Comparison of ENCODE assay signal across 24 mouse cellular contexts in the genomic region with DNA sequence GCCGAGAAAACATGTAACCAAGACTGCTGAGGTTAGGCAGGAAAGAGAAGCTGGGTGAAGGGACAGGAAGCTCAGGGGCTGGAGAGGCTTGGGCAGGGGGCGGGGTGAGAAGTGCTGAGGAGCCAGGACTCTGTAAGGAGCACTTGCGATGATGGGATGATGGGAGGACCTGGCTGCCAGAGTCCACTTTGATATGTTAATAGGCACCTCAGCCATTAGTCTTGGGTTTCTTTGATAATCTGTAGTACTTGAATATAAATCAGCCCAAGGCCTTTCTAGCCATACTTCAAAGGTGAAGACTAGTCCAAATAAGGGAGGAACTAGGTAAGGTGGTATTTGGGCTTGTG. TPM values are rescaled to one million over a fixed set of nuclear protein-coding genes. Genes with fewer than 3 reads are reported as not detected.
DNase-seq lines count a peak whose midpoint lies in the region; ATAC-seq and TF ChIP-seq lines count a peak whose summit lies in the region.
"Had no signal": no experiment of that assay in that cellular context is flagged by ENCODE, and none has a peak within 500 bp of the region (broad histone marks: within the 10 kb centered on the region; RNA-seq: fewer than 3 reads in every experiment).

No protein-coding gene starts in this region.

- no peak for DNase-seq in forebrain, postnatal 0 days
- DNase-seq in midbrain, embryonic 10.5 days (ENCODE audit: low spot score): no peak
- no peak for DNase-seq in embryo, embryonic 11 days
- no peak for DNase-seq in left cerebral cortex, postnatal 36 days (ENCODE audit: low spot score in 2 of 2)
- DNase-seq: adrenal gland, postnatal 36 days; cerebellum, adult 9-11 months; kidney, postnatal 25 days; liver, postnatal 0 days; right cerebral cortex, postnatal 25 days; thymus, postnatal 14 days had no signal

- no peak overlapping the region for H3K4me3 ChIP-seq in forebrain, embryonic 15.5 days
- no peak overlapping the region for H3K4me3 ChIP-seq in forebrain, postnatal 0 days (ENCODE audit: low read depth, low read length)
- no peak overlapping the region for H3K4me3 ChIP-seq in midbrain, embryonic 12.5 days
- no peak overlapping the region for H3K4me3 ChIP-seq in midbrain, embryonic 10.5 days
- no peak overlapping the region for H3K4me3 ChIP-seq in midbrain, embryonic 15.5 days
- H3K4me3 ChIP-seq: forebrain, embryonic 10.5 days; heart, embryonic 13.5 days; layer of hippocampus, adult 2 months; limb, embryonic 12.5 days had no signal

- H3K27ac ChIP-seq in forebrain, embryonic 15.5 days (replicated peaks): 0 out of 2 replicates have a peak overlapping the region, but pooled peaks have one; percentile 9
- H3K27ac ChIP-seq in forebrain, postnatal 0 days (ENCODE audit: low read depth, low read length): no peak overlapping the region
- H3K27ac ChIP-seq in midbrain, embryonic 12.5 days (replicated peaks): no peak overlapping the region; the same call in 1 of the 2 replicates
- H3K27ac ChIP-seq in midbrain, embryonic 10.5 days (replicated peaks): no peak overlapping the region
- peak overlapping the region; percentile 56 for H3K27ac ChIP-seq in midbrain, embryonic 15.5 days
- H3K27ac ChIP-seq: forebrain, embryonic 10.5 days; heart, embryonic 13.5 days; layer of hippocampus, adult 2 months; limb, embryonic 12.5 days; macrophage had no signal

- no peaks in the 10 kb centered on the region for H3K36me3 ChIP-seq in forebrain, embryonic 15.5 days
- no peaks in the 10 kb centered on the region for H3K36me3 ChIP-seq in forebrain, postnatal 0 days (ENCODE audit: insufficient read depth)
- H3K36me3 ChIP-seq in midbrain, embryonic 12.5 days: no peaks in the 10 kb centered on the region
- H3K36me3 ChIP-seq in midbrain, embryonic 10.5 days: no peaks in the 10 kb centered on the region
- no peaks in the 10 kb centered on the region for H3K36me3 ChIP-seq in midbrain, embryonic 15.5 days (replicated peaks)
- H3K36me3 ChIP-seq: forebrain, embryonic 10.5 days; heart, embryonic 13.5 days; limb, embryonic 12.5 days had no signal

- intact Hi-C loops in left cerebral cortex, postnatal 36 days (cut with DNase I): no loop called here

- H3K27me3 ChIP-seq in forebrain, embryonic 15.5 days: no peaks in the 10 kb centered on the region
- H3K27me3 ChIP-seq in forebrain, postnatal 0 days (ENCODE audit: insufficient read depth, low read length): no peaks in the 10 kb centered on the region
- H3K27me3 ChIP-seq in midbrain, embryonic 12.5 days: no peaks in the 10 kb centered on the region
- H3K27me3 ChIP-seq in midbrain, embryonic 10.5 days (ENCODE audit: low read depth, poor library complexity, severe bottlenecking): no peaks in the 10 kb centered on the region
- H3K27me3 ChIP-seq in midbrain, embryonic 15.5 days (replicated peaks): no peaks in the 10 kb centered on the region
- H3K27me3 ChIP-seq: heart, embryonic 13.5 days; limb, embryonic 12.5 days had no signal

- H3K9me3 ChIP-seq in forebrain, embryonic 15.5 days: no peaks in the 10 kb centered on the region
- H3K9me3 ChIP-seq in forebrain, postnatal 0 days (ENCODE audit: low read length): no peaks in the 10 kb centered on the region
- H3K9me3 ChIP-seq in midbrain, embryonic 12.5 days: no peaks in the 10 kb centered on the region
- H3K9me3 ChIP-seq in midbrain, embryonic 10.5 days (replicated peaks): no peaks in the 10 kb centered on the region
- no peaks in the 10 kb centered on the region for H3K9me3 ChIP-seq in midbrain, embryonic 15.5 days
- H3K9me3 ChIP-seq: forebrain, embryonic 10.5 days; heart, embryonic 13.5 days; limb, embryonic 12.5 days had no signal

- H3K9ac ChIP-seq in forebrain, embryonic 15.5 days (replicated peaks): no peak overlapping the region
- no peak overlapping the region for H3K9ac ChIP-seq in forebrain, postnatal 0 days
- no peak overlapping the region for H3K9ac ChIP-seq in midbrain, embryonic 12.5 days (replicated peaks)
- no peak overlapping the region for H3K9ac ChIP-seq in midbrain, embryonic 15.5 days
- H3K9ac ChIP-seq: heart, embryonic 13.5 days; limb, embryonic 12.5 days; liver, postnatal 0 days had no signal

- ATAC-seq in forebrain, embryonic 15.5 days (replicated peaks): 0 out of 2 replicates have a peak, but pooled peaks have one; percentile 2
- no peak for ATAC-seq in forebrain, postnatal 0 days
- ATAC-seq in midbrain, embryonic 12.5 days (ENCODE audit: low FRiP score, low read depth): 0 out of 2 replicates have a peak, but pooled peaks have one; percentile 19
- ATAC-seq in midbrain, embryonic 15.5 days (replicated peaks): peak; percentile 43
- ATAC-seq: intestine, postnatal 0 days; liver, postnatal 0 days; lung, postnatal 0 days had no signal

- TF ChIP-seq CTCF in forebrain, postnatal 0 days (IDR thresholded peaks at IDR 0.05; ENCODE audit: low read depth): no peak

- no peak overlapping the region for H3K4me2 ChIP-seq in forebrain, embryonic 15.5 days (replicated peaks)
- H3K4me2 ChIP-seq in forebrain, postnatal 0 days (ENCODE audit: low read depth): no peak overlapping the region
- no peak overlapping the region for H3K4me2 ChIP-seq in midbrain, embryonic 12.5 days (replicated peaks)
- no peak overlapping the region for H3K4me2 ChIP-seq in midbrain, embryonic 15.5 days
- H3K4me2 ChIP-seq: heart, embryonic 13.5 days; limb, embryonic 12.5 days; liver, embryonic 11.5 days had no signal

- 75% methylated on average over 3 of the region's 3 CpGs for WGBS in forebrain, embryonic 15.5 days
- WGBS in forebrain, postnatal 0 days: 68% methylated on average over 3 of the region's 3 CpGs
- WGBS in midbrain, embryonic 12.5 days: 60% methylated on average over 3 of the region's 3 CpGs
- WGBS in midbrain, embryonic 10.5 days: 74% methylated on average over 3 of the region's 3 CpGs
- 57% methylated on average over 3 of the region's 3 CpGs for WGBS in midbrain, embryonic 15.5 days

- no peaks in the 10 kb centered on the region for H3K4me1 ChIP-seq in forebrain, embryonic 15.5 days
- no peaks in the 10 kb centered on the region for H3K4me1 ChIP-seq in forebrain, postnatal 0 days (ENCODE audit: insufficient read depth)
- no peaks in the 10 kb centered on the region for H3K4me1 ChIP-seq in midbrain, embryonic 12.5 days
- H3K4me1 ChIP-seq in midbrain, embryonic 10.5 days: 0 out of 2 replicates have a peak, but pooled peaks cover 3% of the 10 kb centered on the region
- H3K4me1 ChIP-seq in midbrain, embryonic 15.5 days: no peaks in the 10 kb centered on the region
- H3K4me1 ChIP-seq: heart, embryonic 13.5 days had no signal

RNA-seq across cellular contexts. Expression of a gene that starts 1.4 kb away (rescaled TPM):
- not detected in 2 replicates for polyA plus RNA-seq in forebrain, embryonic 15.5 days (2015; fragmentation: Nextera tagmentation; extraction: Ambion mirVana)
- total RNA-seq in forebrain, postnatal 0 days (2014; rRNA removed): 8.1 and 14.7 TPM in 2 replicates
- not detected in 2 replicates for polyA plus RNA-seq in forebrain, postnatal 0 days (2015; fragmentation: Nextera tagmentation; extraction: Ambion mirVana)
- polyA plus RNA-seq in midbrain, embryonic 12.5 days (2016; fragmentation: Nextera tagmentation; extraction: Ambion mirVana): not detected in 2 replicates
- not detected in 2 replicates for polyA plus RNA-seq in midbrain, embryonic 10.5 days (2016; fragmentation: Nextera tagmentation; extraction: Ambion mirVana)
- polyA plus RNA-seq in midbrain, embryonic 15.5 days (2015; fragmentation: Nextera tagmentation; extraction: Ambion mirVana): not detected in 2 replicates
- 10 to 100 TPM; 19.2 to 24.9 TPM for total RNA-seq in left cerebral cortex, postnatal 36 days (2021)
- total RNA-seq: common myeloid progenitor, adult 5-6 weeks; granulocyte monocyte progenitor cell, adult 5-6 weeks had no signal
- polyA plus RNA-seq: forebrain, embryonic 10.5 days; heart, embryonic 13.5 days; intestine, postnatal 0 days; limb, embryonic 12.5 days; liver, embryonic 11.5 days; liver, postnatal 0 days; lung, postnatal 0 days; spleen, adult 2 months had no signal

RNA-seq across cellular contexts. Expression of a gene that starts 16.4 kb away (rescaled TPM):
- 6.6 and 6.7 TPM in 2 replicates for polyA plus RNA-seq in forebrain, embryonic 15.5 days (2015; fragmentation: Nextera tagmentation; extraction: Ambion mirVana)
- 30.2 and 42.2 TPM in 2 replicates for total RNA-seq in forebrain, postnatal 0 days (2014; rRNA removed)
- 7.2 and 9.3 TPM in 2 replicates for polyA plus RNA-seq in forebrain, postnatal 0 days (2015; fragmentation: Nextera tagmentation; extraction: Ambion mirVana)
- polyA plus RNA-seq in midbrain, embryonic 12.5 days (2016; fragmentation: Nextera tagmentation; extraction: Ambion mirVana): 2.1 and 2.5 TPM in 2 replicates
- polyA plus RNA-seq in midbrain, embryonic 10.5 days (2016; fragmentation: Nextera tagmentation; extraction: Ambion mirVana): 0.67 and 0.72 TPM in 2 replicates
- polyA plus RNA-seq in midbrain, embryonic 15.5 days (2015; fragmentation: Nextera tagmentation; extraction: Ambion mirVana): 13.8 and 14.4 TPM in 2 replicates
- total RNA-seq in left cerebral cortex, postnatal 36 days (2021): 10 to 100 TPM; 79.4 to 82.5 TPM

RNA-seq across cellular contexts. Expression of a gene that starts 56.7 kb away (rescaled TPM):
- 1.3 and 1.5 TPM in 2 replicates for polyA plus RNA-seq in forebrain, embryonic 15.5 days (2015; fragmentation: Nextera tagmentation; extraction: Ambion mirVana)
- 0.92 and 1.6 TPM in 2 replicates for total RNA-seq in forebrain, postnatal 0 days (2014; rRNA removed)
- polyA plus RNA-seq in forebrain, postnatal 0 days (2015; fragmentation: Nextera tagmentation; extraction: Ambion mirVana): 0.72 and 1.2 TPM in 2 replicates
- 3.0 and 3.5 TPM in 2 replicates for polyA plus RNA-seq in midbrain, embryonic 12.5 days (2016; fragmentation: Nextera tagmentation; extraction: Ambion mirVana)
- 3.3 and 4.0 TPM in 2 replicates for polyA plus RNA-seq in midbrain, embryonic 10.5 days (2016; fragmentation: Nextera tagmentation; extraction: Ambion mirVana)
- 2.1 and 2.4 TPM in 2 replicates for polyA plus RNA-seq in midbrain, embryonic 15.5 days (2015; fragmentation: Nextera tagmentation; extraction: Ambion mirVana)
- total RNA-seq in left cerebral cortex, postnatal 36 days (2021): 1 to 10 TPM; 1.3 to 1.7 TPM

RNA-seq across cellular contexts. Expression of a gene that starts 57.0 kb away (rescaled TPM):
- polyA plus RNA-seq in forebrain, embryonic 15.5 days (2015; fragmentation: Nextera tagmentation; extraction: Ambion mirVana): 276 and 292 TPM in 2 replicates
- total RNA-seq in forebrain, postnatal 0 days (2014; rRNA removed): 177 and 196 TPM in 2 replicates
- 172 and 189 TPM in 2 replicates for polyA plus RNA-seq in forebrain, postnatal 0 days (2015; fragmentation: Nextera tagmentation; extraction: Ambion mirVana)
- 452 and 458 TPM in 2 replicates for polyA plus RNA-seq in midbrain, embryonic 12.5 days (2016; fragmentation: Nextera tagmentation; extraction: Ambion mirVana)
- polyA plus RNA-seq in midbrain, embryonic 10.5 days (2016; fragmentation: Nextera tagmentation; extraction: Ambion mirVana): 515 and 591 TPM in 2 replicates
- 297 and 302 TPM in 2 replicates for polyA plus RNA-seq in midbrain, embryonic 15.5 days (2015; fragmentation: Nextera tagmentation; extraction: Ambion mirVana)
- 100 to 1,000 TPM; 290 to 352 TPM for total RNA-seq in left cerebral cortex, postnatal 36 days (2021)

Comparison
In these comparisons a context has a peak if more than half of its experiments do, and no peak if none do; other contexts are left out.
1. H3K27ac ChIP-seq: peak in forebrain, embryonic 15.5 days (single experiment) and midbrain, embryonic 15.5 days (single experiment); none in forebrain, postnatal 0 days (single experiment), midbrain, embryonic 12.5 days (single experiment) and midbrain, embryonic 10.5 days (single experiment).